Mouse (Mus musculus) brain, embryonic 18.5 days (tissue): Measurements from ENCODE around the gene Fah.

Experiments used
- DNase-seq: peaks from one replicate; pipeline ENCODE4 v3.0.0-alpha.2; 2012; ENCODE audit warnings: low read depth, low spot score

The Fah gene

DNA sequence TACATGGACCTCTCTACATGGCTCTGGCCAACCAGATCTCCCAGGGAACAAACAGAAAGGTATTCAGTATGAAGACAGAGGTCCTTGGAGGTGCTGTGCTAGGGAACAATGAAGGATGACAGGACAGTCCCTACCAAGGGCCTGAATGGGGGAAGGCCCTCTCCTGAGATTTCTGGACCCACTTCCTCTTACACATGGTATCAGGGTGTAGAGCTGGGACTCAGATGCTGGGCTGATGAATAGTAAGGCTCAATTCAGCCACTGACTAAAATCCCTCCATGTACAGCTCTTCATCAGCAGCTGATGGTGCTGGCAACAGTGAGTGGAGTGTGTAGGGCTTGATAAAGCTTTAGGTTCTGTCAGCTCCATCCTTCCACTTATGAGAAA is 11.6 kb downstream of the Fah start:
- no peak for DNase-seq

DNA sequence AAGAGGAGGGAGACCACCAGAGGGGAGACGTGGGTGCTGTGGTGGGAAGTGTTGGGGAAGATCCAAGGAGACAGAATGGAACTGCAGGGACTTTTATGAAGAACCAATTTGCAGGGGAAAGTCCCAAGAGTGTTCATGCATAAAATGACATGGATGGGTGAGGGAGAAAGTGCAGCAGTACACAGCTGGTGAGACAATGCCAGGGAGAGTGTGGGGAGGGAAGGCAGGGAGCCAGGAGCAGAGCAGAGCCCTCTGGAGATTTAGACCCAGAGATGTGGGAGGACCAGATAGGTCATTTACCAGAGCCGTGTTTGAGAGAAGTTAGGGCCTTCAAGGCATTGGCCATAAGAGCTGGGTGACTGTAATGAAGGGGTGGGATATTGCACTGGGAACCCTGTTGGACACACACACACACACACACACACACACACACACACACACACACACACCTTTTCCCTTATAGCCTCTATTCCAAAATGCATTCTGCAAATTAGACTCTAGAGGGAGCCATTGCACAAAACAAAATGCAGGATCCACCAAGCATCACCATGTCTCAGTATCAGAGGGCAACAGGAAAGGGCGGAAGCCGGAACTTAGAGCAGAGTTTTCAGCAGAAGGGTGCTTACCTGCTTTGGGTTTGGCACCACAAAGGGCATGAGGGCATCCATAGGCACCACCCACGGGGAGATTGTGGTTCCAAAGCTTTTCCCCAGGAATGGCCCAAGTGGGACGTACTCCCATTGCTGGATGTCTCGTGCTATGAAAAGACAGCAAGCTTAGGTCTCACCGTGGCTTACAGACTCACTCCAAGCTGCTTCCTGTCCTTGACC is 12.2 kb downstream of the Fah start:
- no peak for DNase-seq

GRCm38 (mm10) chr7:84591347-84591746 is 15.2 kb downstream of the Fah start:
- no peak for DNase-seq

DNA sequence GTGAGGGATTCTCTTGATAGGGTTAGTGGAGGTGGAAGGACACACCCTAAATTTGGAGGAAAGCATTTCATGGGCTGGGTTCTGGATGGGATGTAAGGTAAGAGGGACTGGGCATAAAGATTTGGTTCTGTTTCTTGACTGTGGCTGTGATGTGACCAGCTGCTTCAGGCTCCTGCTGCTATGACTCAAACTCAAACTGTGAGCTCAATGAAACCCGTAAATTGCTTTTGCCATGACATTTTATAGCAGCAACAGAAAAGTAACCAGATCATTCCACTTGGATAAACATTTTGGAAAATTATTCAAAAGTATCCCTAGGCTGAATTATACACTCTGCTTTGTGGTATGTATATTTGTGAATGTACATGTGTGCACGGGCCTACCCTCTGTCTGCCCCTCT is 15.9 kb downstream of the Fah start:
- DNase-seq: no peak

GRCm38 (mm10) chr7:84587101-84587783 is 19.3 kb downstream of the Fah start:
- no peak for DNase-seq

GRCm38 (mm10) chr7:84586360-84587100 is 20.0 kb downstream of the Fah start:
- no peak for DNase-seq

DNA sequence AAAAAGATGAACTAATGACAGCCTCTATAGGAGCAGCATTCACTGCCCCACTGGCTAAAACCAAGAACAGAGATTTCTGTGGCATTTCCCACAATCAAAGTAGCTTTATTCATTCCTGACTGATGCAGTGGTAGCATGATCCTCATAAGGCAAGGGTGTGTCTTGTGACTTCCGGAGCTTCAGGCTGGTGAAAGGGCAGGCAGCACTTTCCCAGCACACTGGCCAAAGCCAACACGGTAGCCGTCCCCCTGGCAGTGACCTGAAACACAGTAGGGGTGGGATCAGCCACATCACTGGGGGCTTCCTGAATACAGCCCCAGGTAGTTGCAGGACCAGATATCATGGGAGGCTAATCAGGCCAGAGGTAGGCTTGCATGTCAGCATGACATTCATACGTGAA is 21.4 kb downstream of the Fah start:
- no peak for DNase-seq

DNA sequence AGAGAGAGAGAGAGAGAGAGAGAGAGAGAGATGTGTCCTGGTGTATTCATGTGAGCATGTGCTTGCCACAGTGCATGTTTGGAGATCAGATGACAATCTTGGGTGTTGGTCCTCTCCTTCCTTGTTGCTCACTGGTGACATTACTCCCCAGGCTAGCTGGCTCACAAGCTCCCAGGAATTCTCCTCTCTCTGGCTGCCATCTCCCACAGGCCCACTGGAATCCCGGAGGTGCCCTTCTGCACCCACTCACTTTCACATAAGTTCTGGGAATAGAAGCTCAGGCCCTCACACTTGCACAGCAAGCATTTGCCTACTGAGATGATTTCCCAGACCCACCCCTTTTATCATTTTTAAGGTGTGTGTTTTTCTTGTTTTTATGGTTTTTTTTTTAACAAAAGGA is 26.8 kb downstream of the Fah start:
- no peak for DNase-seq

DNA sequence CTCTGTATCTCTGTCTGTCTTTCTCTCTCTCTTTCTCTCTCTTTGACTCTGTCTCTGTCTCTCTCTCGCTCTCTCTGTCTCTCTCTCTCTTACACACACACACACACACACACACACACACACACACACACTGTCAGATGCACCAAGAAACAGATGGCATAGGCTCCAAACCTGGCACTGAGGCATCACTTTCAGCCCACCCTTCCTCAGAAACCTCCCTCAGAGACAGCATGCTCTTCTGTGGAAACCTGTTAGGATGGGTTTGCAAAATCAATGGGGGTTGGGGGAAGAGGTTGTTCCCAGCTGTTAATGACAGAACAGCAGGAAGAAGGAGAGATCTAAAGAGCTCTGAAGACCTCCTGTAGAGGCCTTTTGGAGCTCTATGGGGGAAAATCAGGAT is 27.7 kb downstream of the Fah start:
- no peak for DNase-seq

GRCm38 (mm10) chr7:84577034-84577433 is 29.5 kb downstream of the Fah start:
- DNase-seq: no peak

GRCm38 (mm10) chr7:84566200-84566599 is 40.3 kb downstream of the Fah start:
- no peak for DNase-seq

- DNase-seq: no peak
Measured at GRCm38 (mm10) chr7:84564236-84564635, 42.3 kb downstream of the Fah start.

DNA sequence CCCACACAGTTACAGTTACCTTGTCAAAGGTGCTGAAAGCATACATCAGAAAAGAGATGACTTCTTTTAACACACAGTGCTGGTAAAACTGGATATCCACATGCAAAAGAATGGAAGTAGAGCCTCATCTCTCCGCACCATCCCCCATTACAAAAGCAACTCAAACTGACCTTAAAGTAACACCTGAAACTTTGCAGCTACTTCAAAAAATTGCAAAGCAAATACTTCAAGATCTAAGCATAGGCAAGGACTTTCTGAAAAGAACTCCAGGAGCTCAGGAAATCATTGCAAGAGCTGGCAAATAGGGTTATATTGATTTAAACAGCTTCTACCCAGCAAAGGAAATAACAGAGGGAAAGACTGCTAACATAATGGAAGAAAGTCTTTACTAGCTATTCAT is 46.0 kb downstream of the Fah start:
- DNase-seq: no peak

GRCm38 (mm10) chr7:84557332-84557731 is 49.2 kb downstream of the Fah start:
- no peak for DNase-seq

DNA sequence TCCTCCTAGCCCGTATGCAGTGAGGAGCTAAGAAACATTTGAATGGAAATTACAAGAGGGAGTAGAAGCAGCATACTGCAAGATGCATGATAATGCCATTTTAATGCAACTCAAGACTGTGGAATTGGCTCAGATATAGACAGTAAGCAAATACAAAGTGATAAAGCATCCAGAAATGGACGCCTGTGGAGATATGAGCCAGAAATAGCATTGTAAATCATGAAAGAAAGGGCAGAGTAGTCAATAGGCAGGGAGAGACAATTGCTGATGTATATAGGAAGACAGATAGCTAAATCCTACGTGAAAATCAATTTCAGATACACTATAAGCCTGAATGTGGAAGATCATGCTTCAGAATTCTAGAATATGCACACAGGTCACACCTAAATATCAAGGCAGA is 51.2 kb downstream of the Fah start:
- DNase-seq: no peak

GRCm38 (mm10) chr7:84551472-84551871 is 55.0 kb downstream of the Fah start:
- DNase-seq: no peak

DNA sequence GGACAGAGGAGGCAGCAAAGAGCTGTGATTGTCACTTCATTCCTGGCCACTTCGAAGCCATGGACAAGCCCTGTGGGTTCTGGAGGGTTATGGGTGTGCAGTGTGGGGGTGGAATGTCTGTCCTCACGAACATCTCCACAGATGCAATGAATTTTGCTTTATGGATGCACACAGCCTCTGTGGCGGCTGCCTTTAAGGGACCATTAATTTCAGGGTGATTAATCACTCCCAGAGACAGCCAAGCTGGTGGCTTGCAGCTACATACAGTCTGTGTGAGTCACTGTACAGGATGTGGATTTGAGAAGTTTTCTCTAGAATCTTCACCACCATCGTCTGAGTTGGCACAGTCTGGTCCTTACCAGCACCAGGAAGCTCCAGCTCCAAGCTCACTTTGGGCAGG is 59.9 kb downstream of the Fah start:
- DNase-seq: no peak

DNA sequence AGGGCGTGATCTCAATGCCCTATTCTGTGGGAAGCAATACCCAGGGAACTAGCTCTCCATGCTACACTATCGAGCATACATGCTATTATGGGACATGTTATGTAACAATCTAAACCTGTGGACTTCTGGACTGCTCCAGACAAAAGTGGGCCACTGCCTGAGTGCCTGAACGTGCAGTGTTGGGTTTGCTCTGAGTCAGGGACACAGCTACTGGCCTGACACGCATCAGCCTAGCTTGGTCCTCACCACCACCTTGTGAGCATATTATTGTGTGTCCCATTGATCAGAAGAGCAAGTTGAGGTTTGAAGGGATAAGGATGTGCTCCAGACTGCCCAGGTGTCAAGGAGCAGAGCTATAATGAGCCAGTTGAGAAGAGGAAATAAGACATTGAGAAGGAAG is 61.6 kb downstream of the Fah start:
- no peak for DNase-seq
